ENCODE assay signal across 9 mouse cellular contexts in genomic region chr13:98836423-98837088, GRCm38 (mm10). TPM values are rescaled to one million over a fixed set of nuclear protein-coding genes. Genes with fewer than 3 reads are reported as not detected.
DNase-seq lines count a peak whose midpoint lies in the region; ATAC-seq and TF ChIP-seq lines count a peak whose summit lies in the region.
"Had no signal": no experiment of that assay in that cellular context is flagged by ENCODE, and none has a peak within 500 bp of the region (broad histone marks: within the 10 kb centered on the region; RNA-seq: fewer than 3 reads in every experiment).

No protein-coding gene starts in this region.

- no peak overlapping the region for H3K4me3 ChIP-seq in left cerebral cortex, adult 2 months
- H3K4me3 ChIP-seq: midbrain, embryonic 12.5 days had no signal

- DNase-seq in left cerebral cortex, adult 2 months (ENCODE audit: extremely low spot score in 1 of 2, low spot score in 2 of 2): no peak
- DNase-seq in left cerebral cortex, postnatal 36 days (ENCODE audit: low spot score in 2 of 2): no peak
- peak; percentile 60 for DNase-seq in ES-CJ7 (ENCODE audit: low read depth, low spot score)
- DNase-seq in c-Kit-positive CD71-positive TER-119-positive erythroid progenitor cells, embryonic 14.5 days (ENCODE audit: low spot score): peak; percentile 34
- DNase-seq in cerebellum, postnatal 10 days: no peak
- DNase-seq in urinary bladder, postnatal 10 days (ENCODE audit: low spot score): no peak
- DNase-seq: cerebellum, postnatal 36 days had no signal

- TF ChIP-seq CTCF in left cerebral cortex, adult 2 months (IDR thresholded peaks at IDR 0.05): peak; percentile 38

- intact Hi-C loops in left cerebral cortex, adult 2 months (cut with DNase I): no loop called here
- intact Hi-C loops in left cerebral cortex, postnatal 36 days (cut with DNase I): no loop called here

- peak; percentile 59 for ATAC-seq in megakaryocyte progenitor cell, adult 5-6 weeks (replicated peaks; ENCODE audit: poor library complexity)

- H3K27ac ChIP-seq in left cerebral cortex, adult 2 months: no peak overlapping the region
- H3K27ac ChIP-seq: midbrain, embryonic 12.5 days had no signal

RNA-seq across cellular contexts. Expression of gene Fcho2, which starts 21.3 kb away (rescaled TPM):
- total RNA-seq in left cerebral cortex, adult 2 months (2021): 10 to 100 TPM; 36.6 to 40.8 TPM
- total RNA-seq in left cerebral cortex, postnatal 36 days (2021): 10 to 100 TPM; 35.3 to 41.0 TPM
- total RNA-seq in megakaryocyte progenitor cell, adult 5-6 weeks (2015): 41.8 and 51.1 TPM in 2 replicates
- 10.7 and 15.9 TPM in 2 replicates for total RNA-seq in megakaryocyte progenitor cell, adult 5-6 weeks (2017)

Comparison
In these comparisons a context has a peak if more than half of its experiments do, and no peak if none do; other contexts are left out.
1. DNase-seq: peak in ES-CJ7 (single experiment) and c-Kit-positive CD71-positive TER-119-positive erythroid progenitor cells, embryonic 14.5 days (single experiment); none in left cerebral cortex, adult 2 months (0 of 2), left cerebral cortex, postnatal 36 days (0 of 2), cerebellum, postnatal 10 days (0 of 2) and urinary bladder, postnatal 10 days (single experiment).